Mouse (Mus musculus) neural tube, embryonic 14.5 days (tissue): Measurements from ENCODE around the gene Zfp691. TPM values are rescaled to one million over a fixed set of nuclear protein-coding genes. Genes with fewer than 3 reads are reported as not detected.

Source experiments
- ATAC-seq: fragments of 200-750 bp; cut with Nextera tagmentation; 2 replicates; pipeline ENCODE4 v1.8.0; 2017; ENCODE audit warnings: low read depth, mild to moderate bottlenecking, moderate TSS enrichment, moderate library complexity
- H3K27ac ChIP-seq: fragments of 300-500 bp; sonication (generic); 2 replicates; pipeline ENCODE4 v1.5.1; 2014; ENCODE audit warnings: low read depth, mild to moderate bottlenecking, control low read depth, low read length, moderate library complexity, mixed read lengths
- H3K27me3 ChIP-seq: fragments of 300-500 bp; sonication (generic); 2 replicates; pipeline ENCODE4 v1.6.1; 2014; ENCODE audit warnings: low read length; ENCODE audit not compliant: control insufficient read depth, insufficient read depth
- H3K36me3 ChIP-seq: fragments of 300-500 bp; sonication (generic); 2 replicates; pipeline ENCODE4 v1.6.1; 2014; ENCODE audit warnings: low read length, mixed read lengths; ENCODE audit not compliant: control insufficient read depth, insufficient read depth
- H3K4me1 ChIP-seq: fragments of 300-500 bp; sonication (generic); 2 replicates; pipeline ENCODE4 v1.6.1; 2014; ENCODE audit warnings: low read length; ENCODE audit not compliant: control insufficient read depth, insufficient read depth
- H3K4me2 ChIP-seq: fragments of 300-500 bp; sonication (generic); 2 replicates; pipeline ENCODE4 v1.6.1; 2014; ENCODE audit warnings: mild to moderate bottlenecking, low read depth, low read length, control low read depth
- H3K4me3 ChIP-seq: fragments of 300-500 bp; sonication (generic); 2 replicates; pipeline ENCODE4 v1.5.1; 2014; ENCODE audit warnings: low read depth, low read length, control low read depth, mixed read lengths
- H3K9ac ChIP-seq: fragments of 300-500 bp; sonication (generic); replicated peaks from 2 replicates; pipeline ENCODE4 v1.6.1; 2014; ENCODE audit warnings: low read depth, mild to moderate bottlenecking, control low read depth, low read length, mixed read lengths
- H3K9me3 ChIP-seq: fragments of 300-500 bp; sonication (generic); 2 replicates; pipeline ENCODE4 v1.6.1; 2016; ENCODE audit warnings: low read length; ENCODE audit not compliant: control insufficient read depth
- WGBS: fragments of 180-500 bp; shearing (Covaris S2); extraction: QIAGEN DNeasy Blood & Tissue Kit; methylation state at CpG from one replicate; pipeline ENCODE4 v1.1.7; 2014; 5-methylcytosine and 5-hydroxymethylcytosine counted together
- polyA plus RNA-seq: library from polyadenylated mRNA; unstranded; fragments of >200 nt; fragmentation: Nextera tagmentation; extraction: Ambion mirVana; gene quantifications from 2 replicates; pipeline ENCODE4 v1.2.1, GENCODE M21; 2014

The Zfp691 gene
- polyA plus RNA-seq, 1 experiment from 2014 or later: 6.1 TPM

- peak overlapping the region; percentile 58 for H3K4me2 ChIP-seq
- peak overlapping the region; percentile 20; the same call in 1 of the 2 replicates for H3K4me3 ChIP-seq
- H3K27ac ChIP-seq: no peak overlapping the region
- H3K27me3 ChIP-seq: no peaks in the 10 kb centered on the region
- H3K9me3 ChIP-seq: no peaks in the 10 kb centered on the region
- H3K4me1 ChIP-seq: peaks cover 3% of the 10 kb centered on the region; the same call in 1 of the 2 replicates
- peaks cover 21% of the 10 kb centered on the region for H3K36me3 ChIP-seq
- ATAC-seq: peak; percentile 92
- peak overlapping the region; percentile 37; the same call in 1 of the 2 replicates for H3K9ac ChIP-seq
- WGBS: 5% methylated on average over 18 of the region's 18 CpGs
Measured at GRCm38 (mm10) chr4:119138171-119138570, 35.8 kb downstream of the Zfp691 start.

- Histone ChIP-seq H3K27me3 (no peaks in the 10 kb centered on the region), H3K4me2 (no peak overlapping the region), H3K9ac (no peak overlapping the region), H3K9me3 (no peaks in the 10 kb centered on the region), H3K4me3 (no peak overlapping the region), H3K36me3 (peaks cover 25% of the 10 kb centered on the region), H3K4me1 (peaks cover 3% of the 10 kb centered on the region; the same call in 1 of the 2 replicates), H3K27ac (no peak overlapping the region)
- WGBS: 53% methylated on average over 8 of the region's 8 CpGs
- no peak for ATAC-seq
Measured at GRCm38 (mm10) chr4:119137313-119137712, 36.7 kb downstream of the Zfp691 start.

- 85% methylated on average over 13 of the region's 13 CpGs for WGBS
- Histone ChIP-seq H3K9me3 (no peaks in the 10 kb centered on the region), H3K36me3 (peaks cover 26% of the 10 kb centered on the region), H3K4me3 (no peak overlapping the region), H3K4me2 (no peak overlapping the region), H3K9ac (no peak overlapping the region), H3K27ac (no peak overlapping the region), H3K4me1 (peaks cover 3% of the 10 kb centered on the region; the same call in 1 of the 2 replicates), H3K27me3 (no peaks in the 10 kb centered on the region)
- ATAC-seq: no peak
Measured at GRCm38 (mm10) chr4:119133860-119134259, 40.1 kb downstream of the Zfp691 start.

- 90% methylated on average over 13 of the region's 13 CpGs for WGBS
- H3K36me3 ChIP-seq: peaks cover 26% of the 10 kb centered on the region
- H3K4me3 ChIP-seq: no peak overlapping the region
- peaks cover 3% of the 10 kb centered on the region; the same call in 1 of the 2 replicates for H3K4me1 ChIP-seq
- H3K9ac ChIP-seq: no peak overlapping the region
- H3K27ac ChIP-seq: no peak overlapping the region
- H3K27me3 ChIP-seq: no peaks in the 10 kb centered on the region
- no peaks in the 10 kb centered on the region for H3K9me3 ChIP-seq
- no peak for ATAC-seq
- no peak overlapping the region for H3K4me2 ChIP-seq
Measured at GRCm38 (mm10) chr4:119133306-119133705, 40.7 kb downstream of the Zfp691 start.

GRCm38 (mm10) chr4:119131189-119131910 lies 42.6 kb downstream of the Zfp691 start:
- Histone ChIP-seq H3K9ac (no peak overlapping the region), H3K4me1 (no peaks in the 10 kb centered on the region), H3K4me2 (no peak overlapping the region), H3K36me3 (peaks cover 26% of the 10 kb centered on the region), H3K27ac (no peak overlapping the region), H3K27me3 (no peaks in the 10 kb centered on the region), H3K4me3 (no peak overlapping the region), H3K9me3 (no peaks in the 10 kb centered on the region)
- ATAC-seq: no peak
- 79% methylated on average over 8 of the region's 8 CpGs for WGBS

- H3K4me1 ChIP-seq: no peaks in the 10 kb centered on the region
- H3K27me3 ChIP-seq: no peaks in the 10 kb centered on the region
- no peak overlapping the region for H3K27ac ChIP-seq
- no peak overlapping the region for H3K9ac ChIP-seq
- no peak overlapping the region for H3K4me3 ChIP-seq
- no peaks in the 10 kb centered on the region for H3K9me3 ChIP-seq
- H3K36me3 ChIP-seq: peaks cover 12% of the 10 kb centered on the region
- no peak overlapping the region for H3K4me2 ChIP-seq
- WGBS: 76% methylated on average over 1 of the region's 1 CpGs
- no peak for ATAC-seq
Measured at GRCm38 (mm10) chr4:119129096-119129495, 44.9 kb downstream of the Zfp691 start.

- no peaks in the 10 kb centered on the region for H3K27me3 ChIP-seq
- H3K4me2 ChIP-seq: no peak overlapping the region
- H3K9ac ChIP-seq: no peak overlapping the region
- no peak overlapping the region for H3K4me3 ChIP-seq
- no peaks in the 10 kb centered on the region for H3K4me1 ChIP-seq
- H3K36me3 ChIP-seq: peaks cover 6% of the 10 kb centered on the region
- ATAC-seq: no peak
- H3K9me3 ChIP-seq: no peaks in the 10 kb centered on the region
- WGBS: 84% methylated on average over 7 of the region's 7 CpGs
- no peak overlapping the region for H3K27ac ChIP-seq
Measured at GRCm38 (mm10) chr4:119128547-119128946, 45.4 kb downstream of the Zfp691 start.

GRCm38 (mm10) chr4:119127229-119127628 lies 46.8 kb downstream of the Zfp691 start:
- Histone ChIP-seq H3K4me2 (no peak overlapping the region), H3K9ac (no peak overlapping the region), H3K9me3 (no peaks in the 10 kb centered on the region), H3K36me3 (no peaks in the 10 kb centered on the region), H3K4me1 (no peaks in the 10 kb centered on the region), H3K27me3 (no peaks in the 10 kb centered on the region), H3K27ac (no peak overlapping the region), H3K4me3 (no peak overlapping the region)
- whole genome bisulfite sequencing: 75% methylated on average over 6 of the region's 6 CpGs
- ATAC-seq: no peak

- no peak overlapping the region for H3K9ac ChIP-seq
- ATAC-seq: no peak
- no peaks in the 10 kb centered on the region for H3K9me3 ChIP-seq
- no peaks in the 10 kb centered on the region for H3K27me3 ChIP-seq
- WGBS: 72% methylated on average over 9 of the region's 9 CpGs
- H3K27ac ChIP-seq: no peak overlapping the region
- H3K4me1 ChIP-seq: no peaks in the 10 kb centered on the region
- H3K4me3 ChIP-seq: no peak overlapping the region
- no peaks in the 10 kb centered on the region for H3K36me3 ChIP-seq
- H3K4me2 ChIP-seq: no peak overlapping the region
Measured at GRCm38 (mm10) chr4:119125577-119126270, 48.3 kb downstream of the Zfp691 start.
